Mouse (Mus musculus) thymus, adult 2 months (tissue): ENCODE results near the gene Cela1.

Experiments used
- CTCF ChIP-seq: fragments of 200-500 bp; IDR thresholded peaks from 2 replicates; pipeline ENCODE4 v1.5.1; 2012; ENCODE audit warnings: mild to moderate bottlenecking, control low read depth, low read length, moderate library complexity, borderline replicate concordance; ENCODE audit not compliant: control insufficient read depth, poor library complexity, insufficient read depth; ENCODE audit errors: extremely low read depth
- POLR2A ChIP-seq: fragments of 200-500 bp; IDR thresholded peaks from 2 replicates; pipeline ENCODE4 v1.6.1; 2012; ENCODE audit warnings: mild to moderate bottlenecking, low read length, control low read depth, moderate library complexity; ENCODE audit not compliant: control insufficient read depth, poor library complexity, insufficient read depth; ENCODE audit errors: extremely low read depth

GRCm38 (mm10) chr15:100677675-100678074 is 10.0 kb downstream of the Cela1 start:
- no peak for TF ChIP-seq POLR2A
- TF ChIP-seq CTCF: no peak
